Mouse (Mus musculus) embryonic facial prominence, embryonic 11.5 days (tissue): ENCODE measurements at regions not wholly inside any gene's neighbourhood (a gene's known extent, or its start where the extent isn't known, plus 50 kb on each side); places are given as distances from the start of the nearest gene placed in this dataset.
A peak's percentile ranks its signal among the peaks of the same experiment; 100 is the strongest.

ENCODE experiments used
- ATAC-seq: fragments of 200-750 bp; cut with Nextera tagmentation; replicated peaks from 2 replicates; pipeline ENCODE4 v1.8.0; 2017; ENCODE audit warnings: low read depth; ENCODE audit not compliant: insufficient number of reproducible peaks, low FRiP score, low TSS enrichment
- DNase-seq: peaks from one replicate; pipeline ENCODE4 v3.0.0-alpha.2; 2015; ENCODE audit warnings: low spot score
- H3K27ac ChIP-seq: fragments of 300-500 bp; sonication (generic); replicated peaks from 2 replicates; pipeline ENCODE4 v1.5.1; 2014; ENCODE audit warnings: mild to moderate bottlenecking, low read depth, low read length, control low read depth
- H3K27me3 ChIP-seq: fragments of 300-500 bp; sonication (generic); 2 replicates; pipeline ENCODE4 v1.6.1; 2014; ENCODE audit warnings: mild to moderate bottlenecking, low read length, moderate library complexity, mixed read lengths; ENCODE audit not compliant: control insufficient read depth, insufficient read depth
- H3K36me3 ChIP-seq: fragments of 300-500 bp; sonication (generic); replicated peaks from 2 replicates; pipeline ENCODE4 v1.6.1; 2014; ENCODE audit warnings: low read depth, mild to moderate bottlenecking, low read length, moderate library complexity, mixed read lengths; ENCODE audit not compliant: control insufficient read depth, insufficient read depth
- H3K4me1 ChIP-seq: fragments of 300-500 bp; sonication (generic); 2 replicates; pipeline ENCODE4 v1.6.1; 2014; ENCODE audit warnings: low read length, mixed read lengths; ENCODE audit not compliant: control insufficient read depth, insufficient read depth
- H3K4me2 ChIP-seq: fragments of 300-500 bp; sonication (generic); 2 replicates; pipeline ENCODE4 v1.6.1; 2014; ENCODE audit warnings: low read depth, mild to moderate bottlenecking, control low read depth, low read length, moderate library complexity
- H3K4me3 ChIP-seq: fragments of 300-500 bp; sonication (generic); 2 replicates; pipeline ENCODE4 v1.5.1; 2014; ENCODE audit warnings: low read depth, low read length, control low read depth
- H3K9ac ChIP-seq: fragments of 300-500 bp; sonication (generic); replicated peaks from 2 replicates; pipeline ENCODE4 v1.6.1; 2014; ENCODE audit warnings: mild to moderate bottlenecking, control low read depth, low read length
- H3K9me3 ChIP-seq: fragments of 300-500 bp; sonication (generic); replicated peaks from 2 replicates; pipeline ENCODE4 v1.6.1; 2016; ENCODE audit warnings: mild to moderate bottlenecking, low read length, inconsistent platforms, mixed read lengths; ENCODE audit not compliant: control insufficient read depth
- WGBS: fragments of 180-500 bp; shearing (Covaris S2); extraction: QIAGEN DNeasy Blood & Tissue Kit; methylation state at CpG from one replicate; pipeline ENCODE4 v1.1.7; 2014; 5-methylcytosine and 5-hydroxymethylcytosine counted together

GRCm38 (mm10) chr9:12380732-12381645 is 864.6 kb downstream of the Jrkl start:
- Histone ChIP-seq H3K4me2 (no peak overlapping the region), H3K9me3 (no peaks in the 10 kb centered on the region), H3K27me3 (no peaks in the 10 kb centered on the region), H3K4me3 (no peak overlapping the region), H3K27ac (no peak overlapping the region), H3K9ac (no peak overlapping the region), H3K4me1 (no peaks in the 10 kb centered on the region), H3K36me3 (no peaks in the 10 kb centered on the region)
- DNase-seq: peak; percentile 0
- no peak for ATAC-seq
- WGBS: 6% methylated on average over 4 of the region's 4 CpGs

- 68% methylated on average over 2 of the region's 2 CpGs for WGBS
- no peak for ATAC-seq
- Histone ChIP-seq H3K9ac (no peak overlapping the region), H3K36me3 (no peaks in the 10 kb centered on the region), H3K27me3 (no peaks in the 10 kb centered on the region), H3K4me2 (no peak overlapping the region), H3K4me3 (no peak overlapping the region), H3K27ac (no peak overlapping the region), H3K4me1 (no peaks in the 10 kb centered on the region), H3K9me3 (no peaks in the 10 kb centered on the region)
- no peak for DNase-seq
Measured at GRCm38 (mm10) chr9:12380029-12380428, 865.6 kb downstream of the Jrkl start.

- 69% methylated on average over 2 of the region's 2 CpGs for WGBS
Measured at GRCm38 (mm10) chr9:12344296-12344695, 901.3 kb downstream of the Jrkl start.

GRCm38 (mm10) chr9:12341453-12341852 is 904.2 kb downstream of the Jrkl start:
- no peaks in the 10 kb centered on the region for H3K9me3 ChIP-seq
- no peaks in the 10 kb centered on the region for H3K36me3 ChIP-seq
- no peak overlapping the region for H3K4me3 ChIP-seq
- 85% methylated on average over 4 of the region's 4 CpGs for WGBS
- H3K4me1 ChIP-seq: no peaks in the 10 kb centered on the region
- DNase-seq (no peak), ATAC-seq (no peak)
- no peak overlapping the region for H3K9ac ChIP-seq
- no peaks in the 10 kb centered on the region for H3K27me3 ChIP-seq
- H3K27ac ChIP-seq: no peak overlapping the region
- H3K4me2 ChIP-seq: no peak overlapping the region

More at GRCm38 (mm10) chr9:12344296-12344695, 901.3 kb downstream of the Jrkl start:
- H3K9ac ChIP-seq: no peak overlapping the region
- H3K36me3 ChIP-seq: no peaks in the 10 kb centered on the region
- no peaks in the 10 kb centered on the region for H3K27me3 ChIP-seq
- H3K4me3 ChIP-seq: no peak overlapping the region
- no peaks in the 10 kb centered on the region for H3K9me3 ChIP-seq
- ATAC-seq (no peak), DNase-seq (no peak)
- H3K4me1 ChIP-seq: no peaks in the 10 kb centered on the region
- H3K4me2 ChIP-seq: no peak overlapping the region
- H3K27ac ChIP-seq: no peak overlapping the region

GRCm38 (mm10) chr9:12313517-12314075 is 932.0 kb downstream of the Jrkl start:
- WGBS: 60% methylated on average over 4 of the region's 4 CpGs
- Histone ChIP-seq H3K4me3 (no peak overlapping the region), H3K4me1 (no peaks in the 10 kb centered on the region), H3K4me2 (no peak overlapping the region), H3K9me3 (no peaks in the 10 kb centered on the region), H3K36me3 (no peaks in the 10 kb centered on the region), H3K27me3 (no peaks in the 10 kb centered on the region), H3K9ac (no peak overlapping the region), H3K27ac (no peak overlapping the region)
- ATAC-seq (no peak), DNase-seq (no peak)

GRCm38 (mm10) chr9:12313027-12313426 is 932.6 kb downstream of the Jrkl start:
- 85% methylated on average over 1 of the region's 1 CpGs for WGBS
- no peak for ATAC-seq
- no peaks in the 10 kb centered on the region for H3K9me3 ChIP-seq
- H3K4me2 ChIP-seq: no peak overlapping the region
- H3K27me3 ChIP-seq: no peaks in the 10 kb centered on the region
- H3K4me3 ChIP-seq: no peak overlapping the region
- no peaks in the 10 kb centered on the region for H3K36me3 ChIP-seq
- H3K27ac ChIP-seq: no peak overlapping the region
- no peak for DNase-seq
- H3K9ac ChIP-seq: no peak overlapping the region
- no peaks in the 10 kb centered on the region for H3K4me1 ChIP-seq
